Mouse (Mus musculus): ENCODE data around the gene Hist2h3b. TPM values are rescaled to one million over a fixed set of nuclear protein-coding genes. Genes with fewer than 3 reads are reported as not detected.
A peak's percentile ranks its signal among the peaks of the same experiment; 100 is the strongest.
"Not testable (repeated sequence)": the region's sequence is repeated elsewhere in the genome, so short reads cannot be mapped to it uniquely, and the experiment has no call there.

Gene Hist2h3b
- polyA plus RNA-seq, 1 experiment from 2014 or later, result 0.83 TPM

GRCm38 (mm10) chr3:96261623-96262022, 6.8 kb upstream of the Hist2h3b start:
- no peaks in the 10 kb centered on the region for H3K27me3 ChIP-seq
- no peak for ATAC-seq
- in situ Hi-C loops (cut with MboI; ENCODE audit: low pct_unique_long_range_greater_than_20kb), result loop anchor here (10.0 kb wide), 1 partner anchor 197 kb away; no protein-coding TSS in a partner anchor
- CTCF ChIA-PET, result interaction anchor here (0.6 to 2.6 kb wide), 14 partner anchors 10 to 361 kb away, joined by 3 to 9 read pairs (median 3); partner anchors contain the start of genes Bola1 and Hist2h2ab
- POLR2A ChIA-PET, result interaction anchor here (0.6 to 2.8 kb wide), 10 partner anchors 7 to 405 kb away, joined by 3 to 13 read pairs (median 6); partner anchors contain the start of genes Bola1, Hist2h2ab, Hist2h2ac and Hist2h2be
- no peak for DNase-seq (ENCODE audit: low read depth, low spot score)
- TF ChIP-seq CTCF (IDR thresholded peaks at IDR 0.05), result peak; percentile 52

GRCm38 (mm10) chr3:96262216-96262875, 6.1 kb upstream of the Hist2h3b start:
- no peak for DNase-seq (ENCODE audit: low read depth, low spot score)
- no peak for TF ChIP-seq CTCF (IDR thresholded peaks at IDR 0.05)
- POLR2A ChIA-PET, result interaction anchor here (0.6 to 2.8 kb wide), 15 partner anchors 8 to 1039 kb away, joined by 3 to 13 read pairs (median 4); partner anchors contain the start of genes Bola1, Hist2h2aa1, Hist2h2ab and Hist2h2ac
- peak; percentile 59 for ATAC-seq
- CTCF ChIA-PET, result interaction anchor here (0.6 to 2.6 kb wide), 16 partner anchors 9 to 362 kb away, joined by 3 to 9 read pairs (median 3); partner anchors contain the start of genes Bola1 and Hist2h2ab
- no peaks in the 10 kb centered on the region for H3K27me3 ChIP-seq
- in situ Hi-C loops (cut with MboI; ENCODE audit: low pct_unique_long_range_greater_than_20kb), result loop anchor here (10.0 kb wide), 1 partner anchor 198 kb away; no protein-coding TSS in a partner anchor

GRCm38 (mm10) chr3:96262979-96263550, 5.4 kb upstream of the Hist2h3b start, which contains the start of gene Hist2h4:
Gene Hist2h4, minus strand, starts transcription at chr3:96263311.
- H3K27me3 ChIP-seq, result no peaks in the 10 kb centered on the region
- peak; percentile 93 for TF ChIP-seq CTCF (IDR thresholded peaks at IDR 0.05)
- ATAC-seq (peak; percentile 66), DNase-seq (ENCODE audit: low read depth, low spot score) (peak; percentile 97)
- in situ Hi-C loops (cut with MboI; ENCODE audit: low pct_unique_long_range_greater_than_20kb), result loop anchor here (10.0 kb wide), 1 partner anchor 198 kb away; no protein-coding TSS in a partner anchor
- ChIA-PET CTCF (interaction anchor here (0.8 to 2.6 kb wide), 8 partner anchors 9 to 197 kb away, joined by 3 to 9 read pairs (median 3); partner anchors contain the start of genes Bola1 and Hist2h2ab), POLR2A (interaction anchor here (0.5 to 2.8 kb wide), 11 partner anchors 9 to 165 kb away, joined by 3 to 13 read pairs (median 6); partner anchors contain the start of genes Bola1, Hist2h2aa1 and Hist2h2ab)

- ChIA-PET CTCF (interaction anchor here (0.8 to 2.6 kb wide), 6 partner anchors 21 to 198 kb away, joined by 3 to 9 read pairs (median 3); partner anchors contain the start of genes Bola1 and Hist2h2ab), POLR2A (interaction anchor here (0.5 to 2.8 kb wide), 10 partner anchors 10 to 164 kb away, joined by 3 to 13 read pairs (median 6); partner anchors contain the start of genes Bola1, Hist2h2aa1, Hist2h2ab and Hist2h2ac)
- DNase-seq (ENCODE audit: low read depth, low spot score) (no peak), ATAC-seq (no peak)
- TF ChIP-seq CTCF (IDR thresholded peaks at IDR 0.05), result peak; percentile 5
- H3K27me3 ChIP-seq, result no peaks in the 10 kb centered on the region
- in situ Hi-C loops (cut with MboI; ENCODE audit: low pct_unique_long_range_greater_than_20kb), result loop anchor here (10.0 kb wide), 1 partner anchor 199 kb away; no protein-coding TSS in a partner anchor
Observed at GRCm38 (mm10) chr3:96263558-96264403, 4.7 kb upstream of the Hist2h3b start.

GRCm38 (mm10) chr3:96264404-96264949, 4.0 kb upstream of the Hist2h3b start:
- H3K27me3 ChIP-seq, result no peaks in the 10 kb centered on the region
- ATAC-seq (no peak), DNase-seq (ENCODE audit: low read depth, low spot score) (no peak)
- POLR2A ChIA-PET, result interaction anchor here (1.0 to 1.3 kb wide), 3 partner anchors 9 to 43 kb away, joined by 3 to 5 read pairs (median 5); partner anchors contain the start of genes Hist2h2ac and Hist2h2be
- no peak for TF ChIP-seq CTCF (IDR thresholded peaks at IDR 0.05)
- CTCF ChIA-PET, result interaction anchor here (1.2 kb wide), 1 partner anchor 24 kb away, joined by 3 read pairs; no protein-coding TSS in a partner anchor
- in situ Hi-C loops (cut with MboI; ENCODE audit: low pct_unique_long_range_greater_than_20kb), result loop anchor here (10.0 kb wide), 1 partner anchor 200 kb away; no protein-coding TSS in a partner anchor

- ChIA-PET POLR2A (interaction anchor here (0.6 to 0.7 kb wide), 2 partner anchors 23 to 433 kb away, joined by 3 to 4 read pairs; no protein-coding TSS in a partner anchor), CTCF (interaction anchor here (1.2 kb wide), 1 partner anchor 11 kb away, joined by 4 read pairs; no protein-coding TSS in a partner anchor)
- ATAC-seq (no peak), DNase-seq (ENCODE audit: low read depth, low spot score) (no peak)
- in situ Hi-C loops (cut with MboI; ENCODE audit: low pct_unique_long_range_greater_than_20kb), result loop anchor here (5.0 to 10.0 kb wide), 2 partner anchors 44 to 201 kb away; partner anchors contain the start of genes Hist2h2ac and Hist2h2be
- H3K27me3 ChIP-seq, result no peaks in the 10 kb centered on the region
- no peak for TF ChIP-seq CTCF (IDR thresholded peaks at IDR 0.05)
Observed at GRCm38 (mm10) chr3:96266132-96266710, 2.2 kb upstream of the Hist2h3b start.

- TF ChIP-seq CTCF (IDR thresholded peaks at IDR 0.05), result no peak
- in situ Hi-C loops (cut with MboI; ENCODE audit: low pct_unique_long_range_greater_than_20kb), result loop anchor here (5.0 to 10.0 kb wide), 2 partner anchors 45 to 203 kb away; partner anchors contain the start of genes Hist2h2ac and Hist2h2be
Observed at GRCm38 (mm10) chr3:96267541-96267940, 913 bp upstream of the Hist2h3b start.

GRCm38 (mm10) chr3:96268776-96269378, 423 bp downstream of the Hist2h3b start:
- CTCF ChIA-PET, result interaction anchor here (0.7 to 3.3 kb wide), 6 partner anchors 9 to 234 kb away, joined by 3 to 16 read pairs (median 6); partner anchors contain the start of genes Bola1 and Hist2h2ab
- ATAC-seq, result peak; percentile 23
- POLR2A ChIA-PET, result interaction anchor here (0.6 to 3.6 kb wide), 9 partner anchors 9 to 48 kb away, joined by 3 to 35 read pairs (median 6); partner anchors contain the start of genes Bola1, Hist2h2aa1, Hist2h2ab and Hist2h2ac
- not testable (repeated sequence) for H3K27me3 ChIP-seq; DNase-seq (ENCODE audit: low read depth, low spot score)
- in situ Hi-C loops (cut with MboI; ENCODE audit: low pct_unique_long_range_greater_than_20kb), result loop anchor here (5.0 to 10.0 kb wide), 2 partner anchors 47 to 204 kb away; partner anchors contain the start of genes Hist2h2ac and Hist2h2be

More at GRCm38 (mm10) chr3:96267541-96267940, 913 bp upstream of the Hist2h3b start:
- no peak for ATAC-seq
- no peaks in the 10 kb centered on the region for H3K27me3 ChIP-seq
- no peak for DNase-seq (ENCODE audit: low read depth, low spot score)
- ChIA-PET CTCF (interaction anchor here (3.3 kb wide), 1 partner anchor 11 kb away, joined by 16 read pairs; no protein-coding TSS in a partner anchor), POLR2A (interaction anchor here (0.9 to 3.6 kb wide), 2 partner anchors 24 to 47 kb away, joined by 3 to 35 read pairs; partner anchors contain the start of genes Bola1, Hist2h2ab, Hist2h2ac and Hist2h2be)

All from Patski (cell line).